In genomic region chr11:98961051-98961592, GRCm38 (mm10) we compare ENCODE assay signal across 9 mouse cellular contexts. TPM values are rescaled to one million over a fixed set of nuclear protein-coding genes. Genes with fewer than 3 reads are reported as not detected.
DNase-seq lines count a peak whose midpoint lies in the region; ATAC-seq and TF ChIP-seq lines count a peak whose summit lies in the region.
"Had no signal": no experiment of that assay in that cellular context is flagged by ENCODE, and none has a peak within 500 bp of the region (broad histone marks: within the 10 kb centered on the region; RNA-seq: fewer than 3 reads in every experiment).

No protein-coding gene starts in this region.

- H3K36me3 ChIP-seq in embryonic facial prominence, embryonic 14.5 days (ENCODE audit: control insufficient read depth, insufficient read depth, low read length): peaks cover 21% of the 10 kb centered on the region
- no peaks in the 10 kb centered on the region for H3K36me3 ChIP-seq in hindbrain, embryonic 16.5 days (ENCODE audit: control insufficient read depth, insufficient read depth, low read length)
- H3K36me3 ChIP-seq in liver, postnatal 0 days (replicated peaks; ENCODE audit: insufficient read depth, low read length): no peaks in the 10 kb centered on the region
- 0 out of 2 replicates have a peak, but pooled peaks cover under 1% of the 10 kb centered on the region for H3K36me3 ChIP-seq in stomach, embryonic 16.5 days (ENCODE audit: control insufficient read depth, insufficient read depth, low read length)

- DNase-seq in spleen, adult 18-20 months: peak; percentile 11 to 16
- no peak for DNase-seq in spleen, postnatal 4 days (ENCODE audit: low spot score in 2 of 2)
- no peak for DNase-seq in embryonic facial prominence, embryonic 14.5 days (ENCODE audit: low spot score)
- peak; percentile 41 for DNase-seq in liver, postnatal 0 days
- DNase-seq in urinary bladder, postnatal 36 days (ENCODE audit: low spot score in 2 of 2): no peak

- H3K27me3 ChIP-seq in embryonic facial prominence, embryonic 14.5 days (replicated peaks; ENCODE audit: control insufficient read depth, insufficient read depth, low read length): no peaks in the 10 kb centered on the region
- no peaks in the 10 kb centered on the region for H3K27me3 ChIP-seq in hindbrain, embryonic 16.5 days (replicated peaks; ENCODE audit: control insufficient read depth, insufficient read depth, low read length)
- peaks cover 34% of the 10 kb centered on the region for H3K27me3 ChIP-seq in liver, postnatal 0 days (ENCODE audit: insufficient read depth, low read length)
- no peaks in the 10 kb centered on the region for H3K27me3 ChIP-seq in stomach, embryonic 16.5 days (ENCODE audit: control insufficient read depth, insufficient read depth, low read length)

- peak overlapping the region; percentile 67; the same call in 1 of the 2 replicates for H3K27ac ChIP-seq in embryonic facial prominence, embryonic 14.5 days (replicated peaks; ENCODE audit: low read depth, low read length)
- H3K27ac ChIP-seq in hindbrain, embryonic 16.5 days (ENCODE audit: low read depth, low read length): peak overlapping the region; percentile 32
- H3K27ac ChIP-seq in liver, postnatal 0 days (ENCODE audit: low read depth): peak overlapping the region; percentile 86
- peak overlapping the region; percentile 94 for H3K27ac ChIP-seq in stomach, embryonic 16.5 days (ENCODE audit: low read length)

- H3K4me2 ChIP-seq in embryonic facial prominence, embryonic 14.5 days (ENCODE audit: low read depth, low read length): peak overlapping the region; percentile 93
- H3K4me2 ChIP-seq in hindbrain, embryonic 16.5 days (ENCODE audit: low read length): peak overlapping the region; percentile 99
- peak overlapping the region; percentile 99 for H3K4me2 ChIP-seq in liver, postnatal 0 days (ENCODE audit: low read depth, low read length)
- H3K4me2 ChIP-seq in stomach, embryonic 16.5 days (ENCODE audit: low read depth, low read length): peak overlapping the region; percentile 100

- no peak for TF ChIP-seq CTCF in liver, postnatal 0 days (IDR thresholded peaks at IDR 0.05; ENCODE audit: low read depth)

- peaks cover 64% of the 10 kb centered on the region for H3K4me1 ChIP-seq in embryonic facial prominence, embryonic 14.5 days (ENCODE audit: control insufficient read depth, insufficient read depth, low read length)
- H3K4me1 ChIP-seq in hindbrain, embryonic 16.5 days (ENCODE audit: control insufficient read depth, insufficient read depth, low read depth, low read length): peaks cover 66% of the 10 kb centered on the region
- H3K4me1 ChIP-seq in liver, postnatal 0 days (ENCODE audit: insufficient read depth): peaks cover 67% of the 10 kb centered on the region
- peaks cover 67% of the 10 kb centered on the region for H3K4me1 ChIP-seq in stomach, embryonic 16.5 days (ENCODE audit: control insufficient read depth, insufficient read depth, low read length)

- H3K9me3 ChIP-seq in embryonic facial prominence, embryonic 14.5 days (ENCODE audit: control insufficient read depth, low read length): no peaks in the 10 kb centered on the region
- H3K9me3 ChIP-seq in hindbrain, embryonic 16.5 days (ENCODE audit: control insufficient read depth, low read length): no peaks in the 10 kb centered on the region
- no peaks in the 10 kb centered on the region for H3K9me3 ChIP-seq in liver, postnatal 0 days (ENCODE audit: low read length)
- H3K9me3 ChIP-seq in stomach, embryonic 16.5 days (replicated peaks; ENCODE audit: control insufficient read depth, low read length): no peaks in the 10 kb centered on the region

- no peak for TF ChIP-seq EP300 in liver, postnatal 0 days (IDR thresholded peaks at IDR 0.05; ENCODE audit: low read depth)

- no peak for ATAC-seq in embryonic facial prominence, embryonic 14.5 days (ENCODE audit: low read depth)
- no peak for ATAC-seq in hindbrain, embryonic 16.5 days
- ATAC-seq in liver, postnatal 0 days: no peak
- ATAC-seq in stomach, embryonic 16.5 days (ENCODE audit: insufficient read depth, low FRiP score): no peak
- no peak for ATAC-seq in granulocyte monocyte progenitor cell, adult 5-6 weeks (replicated peaks; ENCODE audit: poor library complexity, severe bottlenecking)

- H3K4me3 ChIP-seq in embryonic facial prominence, embryonic 14.5 days (ENCODE audit: low read depth, low read length): peak overlapping the region; percentile 59
- H3K4me3 ChIP-seq in hindbrain, embryonic 16.5 days (ENCODE audit: low read length): peak overlapping the region; percentile 65
- peak overlapping the region; percentile 64 for H3K4me3 ChIP-seq in liver, postnatal 0 days (ENCODE audit: low read depth, low read length)
- H3K4me3 ChIP-seq in stomach, embryonic 16.5 days (replicated peaks; ENCODE audit: low read length): peak overlapping the region; percentile 79

- WGBS in embryonic facial prominence, embryonic 14.5 days: 4% methylated on average over 17 of the region's 18 CpGs
- 3% methylated on average over 18 of the region's 18 CpGs for WGBS in hindbrain, embryonic 16.5 days
- 2% methylated on average over 18 of the region's 18 CpGs for WGBS in liver, postnatal 0 days (ENCODE audit: insufficient replicate concordance)
- 3% methylated on average over 18 of the region's 18 CpGs for WGBS in stomach, embryonic 16.5 days

- H3K9ac ChIP-seq in embryonic facial prominence, embryonic 14.5 days (ENCODE audit: low read depth, low read length): peak overlapping the region; percentile 75
- H3K9ac ChIP-seq in hindbrain, embryonic 16.5 days (ENCODE audit: low read depth, low read length): peak overlapping the region; percentile 70
- peak overlapping the region; percentile 71 for H3K9ac ChIP-seq in liver, postnatal 0 days (replicated peaks)
- peak overlapping the region; percentile 88 for H3K9ac ChIP-seq in stomach, embryonic 16.5 days (ENCODE audit: low read length)

RNA-seq across cellular contexts. Expression of gene Gjd3, which starts 21.7 kb away (rescaled TPM):
- polyA plus RNA-seq in embryonic facial prominence, embryonic 14.5 days (2014; fragmentation: Nextera tagmentation; extraction: Ambion mirVana): 0.34 and 0.56 TPM in 2 replicates
- polyA plus RNA-seq in hindbrain, embryonic 16.5 days (2015; fragmentation: Nextera tagmentation; extraction: Ambion mirVana): 2.0 and 3.0 TPM in 2 replicates
- polyA plus RNA-seq in liver, postnatal 0 days (2015; fragmentation: Nextera tagmentation; extraction: Ambion mirVana): not detected in 2 replicates
- polyA plus RNA-seq in stomach, embryonic 16.5 days (2015; fragmentation: Nextera tagmentation; extraction: Ambion mirVana): 0.44 TPM in 1 of 2 replicates, not detected in the other
- not detected in 2 replicates for total RNA-seq in granulocyte monocyte progenitor cell, adult 5-6 weeks (2014; fragmentation: Nextera tagmentation)
- total RNA-seq in granulocyte monocyte progenitor cell, adult 5-6 weeks (2017): 1.8 TPM in 1 of 2 replicates, not detected in the other
- total RNA-seq: common myeloid progenitor, adult 5-6 weeks had no signal

RNA-seq across cellular contexts. Expression of gene Rara, which starts 33.5 kb away (rescaled TPM):
- 46.4 and 50.3 TPM in 2 replicates for polyA plus RNA-seq in embryonic facial prominence, embryonic 14.5 days (2014; fragmentation: Nextera tagmentation; extraction: Ambion mirVana)
- polyA plus RNA-seq in hindbrain, embryonic 16.5 days (2015; fragmentation: Nextera tagmentation; extraction: Ambion mirVana): 12.1 and 16.7 TPM in 2 replicates
- polyA plus RNA-seq in liver, postnatal 0 days (2015; fragmentation: Nextera tagmentation; extraction: Ambion mirVana): 5.4 and 5.6 TPM in 2 replicates
- polyA plus RNA-seq in stomach, embryonic 16.5 days (2015; fragmentation: Nextera tagmentation; extraction: Ambion mirVana): 28.8 and 30.1 TPM in 2 replicates
- total RNA-seq in granulocyte monocyte progenitor cell, adult 5-6 weeks (2014; fragmentation: Nextera tagmentation): 3.8 and 8.8 TPM in 2 replicates
- total RNA-seq in granulocyte monocyte progenitor cell, adult 5-6 weeks (2017): 1.9 and 3.1 TPM in 2 replicates

RNA-seq across cellular contexts. Expression of gene Cdc6, which starts 53.5 kb away (rescaled TPM):
- 22.7 and 23.0 TPM in 2 replicates for polyA plus RNA-seq in embryonic facial prominence, embryonic 14.5 days (2014; fragmentation: Nextera tagmentation; extraction: Ambion mirVana)
- 4.6 and 6.3 TPM in 2 replicates for polyA plus RNA-seq in hindbrain, embryonic 16.5 days (2015; fragmentation: Nextera tagmentation; extraction: Ambion mirVana)
- 19.1 and 22.3 TPM in 2 replicates for polyA plus RNA-seq in liver, postnatal 0 days (2015; fragmentation: Nextera tagmentation; extraction: Ambion mirVana)
- 26.9 and 28.1 TPM in 2 replicates for polyA plus RNA-seq in stomach, embryonic 16.5 days (2015; fragmentation: Nextera tagmentation; extraction: Ambion mirVana)
- total RNA-seq in granulocyte monocyte progenitor cell, adult 5-6 weeks (2014; fragmentation: Nextera tagmentation): 47.8 and 58.8 TPM in 2 replicates
- total RNA-seq in granulocyte monocyte progenitor cell, adult 5-6 weeks (2017): 30.3 and 43.5 TPM in 2 replicates

Comparison
In these comparisons a context has a peak if more than half of its experiments do, and no peak if none do; other contexts are left out.
1. DNase-seq: peak in spleen, adult 18-20 months (2 of 2) and liver, postnatal 0 days (single experiment); none in spleen, postnatal 4 days (0 of 2), embryonic facial prominence, embryonic 14.5 days (single experiment) and urinary bladder, postnatal 36 days (0 of 2).
2. H3K27ac ChIP-seq: peak in every context shown above with its lines; median percentile 94 in stomach, embryonic 16.5 days; 86 in liver, postnatal 0 days; 67 in embryonic facial prominence, embryonic 14.5 days; 32 in hindbrain, embryonic 16.5 days.
3. Peak in every context shown above with its lines, with median percentiles within 50 percentile points of each other: H3K4me2 ChIP-seq, H3K4me3 ChIP-seq and H3K9ac ChIP-seq.